ENCODE assay signal across 14 mouse cellular contexts in genomic region chr5:145104328-145104727, GRCm38 (mm10). TPM values are rescaled to one million over a fixed set of nuclear protein-coding genes. Genes with fewer than 3 reads are reported as not detected.
DNase-seq lines count a peak whose midpoint lies in the region.
"Had no signal": no experiment of that assay in that cellular context is flagged by ENCODE, and none has a peak within 500 bp of the region (broad histone marks: within the 10 kb centered on the region; RNA-seq: fewer than 3 reads in every experiment).

No protein-coding gene starts in this region.

- DNase-seq in cerebellum, adult 9-11 months, result peak; percentile 15
- DNase-seq in cerebellum, adult 11-12 months, result no peak
- peak; percentile 68 for DNase-seq in layer of hippocampus, adult 11-12 months (ENCODE audit: low spot score)
- no peak for DNase-seq in layer of hippocampus, postnatal 25 days (ENCODE audit: extremely low spot score in 1 of 2, low spot score in 1 of 2)
- peak; percentile 69 for DNase-seq in right cerebral cortex, adult 18-20 months
- no peak for DNase-seq in right cerebral cortex, postnatal 4 days
- peak; percentile 58 for DNase-seq in testis, postnatal 10 days (ENCODE audit: low spot score)
- no peak for DNase-seq in heart, postnatal 4 days
- DNase-seq: cerebellum, adult 18-20 months; kidney, postnatal 10 days; lung, adult 2 months; right cerebral cortex, postnatal 25 days; thymus, postnatal 4 days had no signal

RNA-seq across cellular contexts. Expression of gene Arpc1b, which starts 9.7 kb away (rescaled TPM):
- total RNA-seq in layer of hippocampus, postnatal 25 days (2021), result 10 to 100 TPM; 33.6 to 34.2 TPM
- 100 to 1,000 TPM; 123 to 125 TPM for total RNA-seq in heart, postnatal 4 days (2021)

RNA-seq across cellular contexts. Expression of gene Kpna7, which starts 20.5 kb away (rescaled TPM):
- not detected for total RNA-seq in layer of hippocampus, postnatal 25 days (2021)
- not detected for total RNA-seq in heart, postnatal 4 days (2021)
- total RNA-seq: gastrocnemius, postnatal 4 days had no signal

RNA-seq across cellular contexts. Expression of gene Arpc1a, which starts 20.7 kb away (rescaled TPM):
- total RNA-seq in layer of hippocampus, postnatal 25 days (2021), result 100 to 1,000 TPM; 257 to 274 TPM
- total RNA-seq in heart, postnatal 4 days (2021), result 10 to 100 TPM; 71.9 to 78.2 TPM

RNA-seq across cellular contexts. Expression of gene Pdap1, which starts 35.7 kb away (rescaled TPM):
- total RNA-seq in layer of hippocampus, postnatal 25 days (2021), result 100 to 1,000 TPM in 1 of 2 experiments, 10 to 100 TPM in 1; 90.1 to 102 TPM
- 10 to 100 TPM; 67.6 to 67.7 TPM for total RNA-seq in heart, postnatal 4 days (2021)

RNA-seq across cellular contexts. Expression of gene Bud31, which starts 35.8 kb away (rescaled TPM):
- 10 to 100 TPM; 69.5 to 81.9 TPM for total RNA-seq in layer of hippocampus, postnatal 25 days (2021)
- 10 to 100 TPM; 82.7 to 88.9 TPM for total RNA-seq in heart, postnatal 4 days (2021)

Comparison
In these comparisons a context has a peak if more than half of its experiments do, and no peak if none do; other contexts are left out.
1. DNase-seq: peak in cerebellum, adult 9-11 months (single experiment), layer of hippocampus, adult 11-12 months (single experiment), right cerebral cortex, adult 18-20 months (single experiment) and testis, postnatal 10 days (single experiment); none in cerebellum, adult 11-12 months (single experiment), layer of hippocampus, postnatal 25 days (0 of 2), right cerebral cortex, postnatal 4 days (single experiment) and heart, postnatal 4 days (single experiment).